Mouse (Mus musculus) heart, embryonic 14.5 days (tissue): ENCODE data around the gene Gm49601. TPM values are rescaled to one million over a fixed set of nuclear protein-coding genes. Genes with fewer than 3 reads are reported as not detected.

Source experiments
- ATAC-seq: fragments of 200-750 bp; cut with Nextera tagmentation; 2 replicates; pipeline ENCODE4 v1.8.0; 2017; ENCODE audit warnings: low read depth, moderate TSS enrichment; ENCODE audit not compliant: insufficient number of reproducible peaks, insufficient read depth, low FRiP score
- H3K27ac ChIP-seq, 2 experiments: fragments of 200-500 bp in 1 of 2; fragments of 300-500 bp in 1 of 2; sonication (generic) in 1 of 2; replicated peaks in 1 of 2; 2 replicates each; pipeline ENCODE4 v1.5.1; 2012 to 2014; ENCODE audit warnings: low read depth in 2 of 2, low read length in 2 of 2, control low read depth in 1 of 2, mild to moderate bottlenecking in 1 of 2, mixed read lengths in 1 of 2; ENCODE audit not compliant: control insufficient read depth in 1 of 2, insufficient read depth in 1 of 2
- H3K27me3 ChIP-seq: fragments of 300-500 bp; sonication (generic); 2 replicates; pipeline ENCODE4 v1.6.1; 2014; ENCODE audit warnings: mild to moderate bottlenecking, low read length, control low read depth; ENCODE audit not compliant: control insufficient read depth, insufficient read depth
- H3K36me3 ChIP-seq: fragments of 300-500 bp; sonication (generic); 2 replicates; pipeline ENCODE4 v1.6.1; 2014; ENCODE audit warnings: mild to moderate bottlenecking, control low read depth, low read length, mixed read lengths; ENCODE audit not compliant: control insufficient read depth, insufficient read depth
- H3K4me1 ChIP-seq, 2 experiments: fragments of 200-500 bp in 1 of 2; fragments of 300-500 bp in 1 of 2; sonication (generic) in 1 of 2; 2 replicates each; pipeline ENCODE4 v1.6.1; 2012 to 2014; ENCODE audit warnings: low read length in 2 of 2, control low read depth in 1 of 2, mixed read lengths in 1 of 2; ENCODE audit not compliant: control insufficient read depth in 2 of 2, insufficient read depth in 2 of 2
- H3K4me2 ChIP-seq: fragments of 300-500 bp; sonication (generic); 2 replicates; pipeline ENCODE4 v1.6.1; 2014; ENCODE audit warnings: mild to moderate bottlenecking, low read length
- H3K4me3 ChIP-seq, 2 experiments: fragments of 200-500 bp in 1 of 2; fragments of 300-500 bp in 1 of 2; sonication (generic) in 1 of 2; 2 replicates each; pipeline ENCODE4 v1.5.1; 2012 to 2014; ENCODE audit warnings: low read length in 2 of 2, mild to moderate bottlenecking in 2 of 2, control low read depth in 1 of 2, low read depth in 1 of 2, moderate library complexity in 1 of 2; ENCODE audit not compliant: control insufficient read depth in 1 of 2, insufficient read depth in 1 of 2
- H3K9ac ChIP-seq: fragments of 300-500 bp; sonication (generic); 2 replicates; pipeline ENCODE4 v1.6.1; 2014; ENCODE audit warnings: mild to moderate bottlenecking, low read length
- H3K9me3 ChIP-seq: fragments of 300-500 bp; sonication (generic); 2 replicates; pipeline ENCODE4 v1.6.1; 2016; ENCODE audit warnings: low read length, control low read depth; ENCODE audit not compliant: control insufficient read depth
- WGBS: fragments of 180-500 bp; shearing (Covaris S2); extraction: QIAGEN DNeasy Blood & Tissue Kit; methylation state at CpG from one replicate; pipeline ENCODE4 v1.1.7; 2014; 5-methylcytosine and 5-hydroxymethylcytosine counted together
- polyA plus RNA-seq: library from polyadenylated mRNA; unstranded; fragments of >200 nt; fragmentation: Nextera tagmentation; extraction: Ambion mirVana; gene quantifications from 2 replicates; pipeline ENCODE4 v1.2.1, GENCODE M21; 2014

Gene Gm49601
- polyA plus RNA-seq, 1 experiment from 2014 or later, result 1.1 TPM

GRCm38 (mm10) chr16:18649126-18649525 lies 22.9 kb upstream of the Gm49601 start:
- H3K4me1 ChIP-seq, result no peaks in the 10 kb centered on the region
- no peak for ATAC-seq
- no peaks in the 10 kb centered on the region for H3K9me3 ChIP-seq
- no peaks in the 10 kb centered on the region for H3K27me3 ChIP-seq
- H3K36me3 ChIP-seq, result no peaks in the 10 kb centered on the region
- H3K4me2 ChIP-seq, result no peak overlapping the region
- no peak overlapping the region for H3K4me3 ChIP-seq
- H3K9ac ChIP-seq, result no peak overlapping the region
- 49% methylated on average over 3 of the region's 3 CpGs for WGBS
- H3K27ac ChIP-seq, result no peak overlapping the region

GRCm38 (mm10) chr16:18645329-18645728 lies 19.1 kb upstream of the Gm49601 start:
- no peaks in the 10 kb centered on the region for H3K9me3 ChIP-seq
- 74% methylated on average over 6 of the region's 6 CpGs for WGBS
- H3K27me3 ChIP-seq, result no peaks in the 10 kb centered on the region
- ATAC-seq, result no peak
- H3K36me3 ChIP-seq, result no peaks in the 10 kb centered on the region
- H3K9ac ChIP-seq, result no peak overlapping the region
- H3K4me3 ChIP-seq, result no peak overlapping the region
- H3K27ac ChIP-seq, result no peak overlapping the region
- peaks cover 0 to 2% of the 10 kb centered on the region in 2 experiments; a peak in 1 of 4 replicates for H3K4me1 ChIP-seq
- no peak overlapping the region for H3K4me2 ChIP-seq

- Histone ChIP-seq H3K9ac (no peak overlapping the region), H3K27ac (no peak overlapping the region), H3K4me1 (peaks cover 0 to 2% of the 10 kb centered on the region in 2 experiments; a peak in 1 of 4 replicates), H3K4me2 (no peak overlapping the region), H3K36me3 (no peaks in the 10 kb centered on the region), H3K27me3 (no peaks in the 10 kb centered on the region), H3K4me3 (no peak overlapping the region), H3K9me3 (no peaks in the 10 kb centered on the region)
- WGBS, result 64% methylated on average over 4 of the region's 4 CpGs
- ATAC-seq, result no peak
Measured at GRCm38 (mm10) chr16:18644485-18644884, 18.3 kb upstream of the Gm49601 start.

GRCm38 (mm10) chr16:18643406-18643998 lies 17.3 kb upstream of the Gm49601 start:
- Histone ChIP-seq H3K27me3 (no peaks in the 10 kb centered on the region; the same call in 1 of the 2 replicates), H3K4me3 (no peak overlapping the region), H3K4me2 (no peak overlapping the region), H3K4me1 (peaks cover 0 to 2% of the 10 kb centered on the region in 2 experiments; a peak in 1 of 4 replicates), H3K9ac (no peak overlapping the region), H3K9me3 (no peaks in the 10 kb centered on the region), H3K27ac (no peak overlapping the region), H3K36me3 (no peaks in the 10 kb centered on the region)
- 56% methylated on average over 11 of the region's 11 CpGs for WGBS
- ATAC-seq, result no peak

- ATAC-seq, result no peak
- no peak overlapping the region for H3K4me2 ChIP-seq
- 75% methylated on average over 4 of the region's 4 CpGs for WGBS
Measured at GRCm38 (mm10) chr16:18642897-18643296, 16.7 kb upstream of the Gm49601 start.

GRCm38 (mm10) chr16:18642291-18642690 lies 16.1 kb upstream of the Gm49601 start:
- Histone ChIP-seq H3K4me2 (no peak overlapping the region), H3K9me3 (no peaks in the 10 kb centered on the region), H3K9ac (no peak overlapping the region), H3K27ac (no peak overlapping the region), H3K36me3 (no peaks in the 10 kb centered on the region), H3K27me3 (no peaks in the 10 kb centered on the region; the same call in 1 of the 2 replicates), H3K4me3 (no peak overlapping the region), H3K4me1 (peaks cover 0 to 2% of the 10 kb centered on the region in 2 experiments; a peak in 1 of 4 replicates)
- 32% methylated on average over 7 of the region's 7 CpGs for WGBS
- ATAC-seq, result no peak

More at GRCm38 (mm10) chr16:18642897-18643296, 16.7 kb upstream of the Gm49601 start:
- Histone ChIP-seq H3K9me3 (no peaks in the 10 kb centered on the region), H3K9ac (no peak overlapping the region), H3K36me3 (no peaks in the 10 kb centered on the region), H3K4me1 (peaks cover 0 to 2% of the 10 kb centered on the region in 2 experiments; a peak in 1 of 4 replicates), H3K27ac (no peak overlapping the region), H3K4me3 (no peak overlapping the region), H3K27me3 (no peaks in the 10 kb centered on the region; the same call in 1 of the 2 replicates)

- H3K4me1 ChIP-seq, result peaks cover 0 to 2% of the 10 kb centered on the region in 2 experiments; a peak in 1 of 4 replicates
- whole genome bisulfite sequencing, result 63% methylated on average over 1 of the region's 1 CpGs
- no peak for ATAC-seq
Measured at GRCm38 (mm10) chr16:18639382-18639929, 13.2 kb upstream of the Gm49601 start.

More at GRCm38 (mm10) chr16:18639382-18639929, 13.2 kb upstream of the Gm49601 start:
- no peak overlapping the region for H3K27ac ChIP-seq
- H3K9me3 ChIP-seq, result no peaks in the 10 kb centered on the region
- H3K36me3 ChIP-seq, result no peaks in the 10 kb centered on the region
- no peak overlapping the region for H3K9ac ChIP-seq
- no peak overlapping the region for H3K4me2 ChIP-seq
- H3K27me3 ChIP-seq, result no peaks in the 10 kb centered on the region; the same call in 1 of the 2 replicates
- no peak overlapping the region for H3K4me3 ChIP-seq
